Mouse (Mus musculus) lung, adult 18-20 months (tissue): ENCODE measurements around the gene Wdr12.
"Not testable (repeated sequence)": the region's sequence is repeated elsewhere in the genome, so short reads cannot be mapped to it uniquely, and the experiment has no call there.

Experiments used
- DNase-seq, 2 experiments: peaks; one replicate each; pipeline ENCODE4 v3.0.0; 2022; ENCODE audit warnings: mixed read lengths in 2 of 2

Gene Wdr12

GRCm38 (mm10) chr1:60098024-60098781, at the start of gene Wdr12, which contains the start of gene Carf:
Wdr12 (minus strand) TSS chr1:60098645.
Carf (plus strand) TSS chr1:60098247.
- peak; percentile 96 for DNase-seq

- no peak for DNase-seq
These were observed 38.9 kb upstream of the Wdr12 start for GRCm38 (mm10) chr1:60137346-60137745.

GRCm38 (mm10) chr1:60117721-60118455, 19.4 kb upstream of the Wdr12 start:
- DNase-seq = no peak

- no peak for DNase-seq
These were observed 6.1 kb upstream of the Wdr12 start for GRCm38 (mm10) chr1:60104582-60104981.

- DNase-seq = peak in 1 of 2 experiments; percentile 2
These were observed 394 bp upstream of the Wdr12 start for GRCm38 (mm10) chr1:60098839-60099238.

GRCm38 (mm10) chr1:60097277-60098023, 995 bp downstream of the Wdr12 start:
- DNase-seq = peak; percentile 53 to 67

GRCm38 (mm10) chr1:60096572-60097276, 1.7 kb downstream of the Wdr12 start:
- DNase-seq = peak in 1 of 2 experiments; percentile 3

GRCm38 (mm10) chr1:60076411-60076810, 22.0 kb downstream of the Wdr12 start:
- DNase-seq = no peak

- no peak for DNase-seq
These were observed 22.9 kb downstream of the Wdr12 start for GRCm38 (mm10) chr1:60075590-60075989.

GRCm38 (mm10) chr1:60074935-60075334, 23.5 kb downstream of the Wdr12 start:
- DNase-seq = no peak

- not testable (repeated sequence) for DNase-seq
These were observed 27.7 kb downstream of the Wdr12 start for GRCm38 (mm10) chr1:60070725-60071124.

GRCm38 (mm10) chr1:60056310-60056709, 42.1 kb downstream of the Wdr12 start:
- no peak for DNase-seq

GRCm38 (mm10) chr1:60054659-60055058, 43.8 kb downstream of the Wdr12 start:
- DNase-seq = no peak

GRCm38 (mm10) chr1:60047481-60047880, 51.0 kb downstream of the Wdr12 start:
- not testable (repeated sequence) for DNase-seq

GRCm38 (mm10) chr1:60044595-60044994, 53.9 kb downstream of the Wdr12 start:
- DNase-seq = no peak

GRCm38 (mm10) chr1:60042796-60043469, 55.5 kb downstream of the Wdr12 start, which contains the start of gene Ica1l:
Ica1l (minus strand) TSS chr1:60043184.
- DNase-seq = peak; percentile 40 to 63

GRCm38 (mm10) chr1:60042398-60042795, 56.0 kb downstream of the Wdr12 start:
- peak in 1 of 2 experiments; percentile 4 for DNase-seq

- no peak for DNase-seq
These were observed 63.4 kb downstream of the Wdr12 start for GRCm38 (mm10) chr1:60035044-60035443.
